Mouse (Mus musculus) cerebral cortex, adult 2 months (tissue): ENCODE data around the gene Mettl7a2.

Experiments
- WGBS: fragments of 180-500 bp; shearing (Covaris S2); methylation state at CpG from one replicate; pipeline ENCODE4 v1.1.7; 2018; 5-methylcytosine and 5-hydroxymethylcytosine counted together

Gene Mettl7a2

GRCm38 (mm10) chr15:100401811-100402210 is 48.8 kb downstream of the Mettl7a2 start:
- WGBS, result 82% methylated on average over 4 of the region's 4 CpGs

- 92% methylated on average over 14 of the region's 14 CpGs for WGBS
Observed at GRCm38 (mm10) chr15:100402347-100402746, 49.3 kb downstream of the Mettl7a2 start.

- 84% methylated on average over 4 of the region's 4 CpGs for WGBS
Observed at GRCm38 (mm10) chr15:100402798-100403197, 49.8 kb downstream of the Mettl7a2 start.

GRCm38 (mm10) chr15:100403318-100404000 is 50.5 kb downstream of the Mettl7a2 start:
- WGBS, result 94% methylated on average over 16 of the region's 16 CpGs

GRCm38 (mm10) chr15:100406088-100406487 is 53.1 kb downstream of the Mettl7a2 start:
- WGBS, result 77% methylated on average over 5 of the region's 5 CpGs

- WGBS, result 66% methylated on average over 14 of the region's 14 CpGs
Observed at GRCm38 (mm10) chr15:100410918-100411672, 58.1 kb downstream of the Mettl7a2 start.
